12 mouse cellular contexts compared by ENCODE assay signal in genomic region chr12:69766185-69766904, GRCm38 (mm10). TPM values are rescaled to one million over a fixed set of nuclear protein-coding genes. Genes with fewer than 3 reads are reported as not detected.
DNase-seq lines count a peak whose midpoint lies in the region; ATAC-seq lines count a peak whose summit lies in the region.
"Had no signal": no experiment of that assay in that cellular context is flagged by ENCODE, and none has a peak within 500 bp of the region (broad histone marks: within the 10 kb centered on the region; RNA-seq: fewer than 3 reads in every experiment).

No protein-coding gene starts in this region.

- ATAC-seq in neural tube, embryonic 11.5 days (ENCODE audit: insufficient read depth, low FRiP score, low TSS enrichment), result peak; percentile 23; the same call in 1 of the 2 replicates
- peak; percentile 55 for ATAC-seq in neutrophil, adult 5-6 weeks (ENCODE audit: extremely low read depth, insufficient number of reproducible peaks, low FRiP score, poor library complexity, severe bottlenecking)
- ATAC-seq in megakaryocyte progenitor cell, adult 5-6 weeks (replicated peaks; ENCODE audit: poor library complexity), result no peak

- no peak overlapping the region for H3K27ac ChIP-seq in neural tube, embryonic 11.5 days (ENCODE audit: low read depth, low read length)
- H3K27ac ChIP-seq: embryonic facial prominence, embryonic 13.5 days; forebrain, embryonic 13.5 days had no signal

- WGBS in neural tube, embryonic 11.5 days, result 77% methylated on average over 10 of the region's 10 CpGs

- H3K4me2 ChIP-seq in neural tube, embryonic 11.5 days (ENCODE audit: low read depth), result no peak overlapping the region
- H3K4me2 ChIP-seq: embryonic facial prominence, embryonic 13.5 days had no signal

- peaks cover 7% of the 10 kb centered on the region for H3K4me1 ChIP-seq in neural tube, embryonic 11.5 days (ENCODE audit: control insufficient read depth, insufficient read depth, low read length)

- no peak overlapping the region for H3K4me3 ChIP-seq in neural tube, embryonic 11.5 days (ENCODE audit: low read depth, low read length)
- H3K4me3 ChIP-seq: embryonic facial prominence, embryonic 13.5 days; forebrain, embryonic 13.5 days had no signal

- no peak for DNase-seq in neural tube, embryonic 11.5 days (ENCODE audit: low spot score)
- no peak for DNase-seq in neural tube, embryonic 10.5 days (ENCODE audit: extremely low spot score, low spot score)
- DNase-seq in kidney, adult 18-20 months, result peak; percentile 67
- peak; percentile 77 for DNase-seq in kidney, postnatal 14 days
- no peak for DNase-seq in left cerebral cortex, adult 9 months (ENCODE audit: low spot score in 2 of 2)
- DNase-seq: cerebellum, postnatal 36 days; heart, postnatal 14 days; left cerebral cortex, postnatal 4 days had no signal

- no peaks in the 10 kb centered on the region for H3K27me3 ChIP-seq in neural tube, embryonic 11.5 days (ENCODE audit: control insufficient read depth, insufficient read depth, low read length)
- H3K27me3 ChIP-seq: embryonic facial prominence, embryonic 13.5 days; forebrain, embryonic 13.5 days had no signal

- no peaks in the 10 kb centered on the region for H3K36me3 ChIP-seq in neural tube, embryonic 11.5 days (ENCODE audit: control insufficient read depth, insufficient read depth, low read length)
- H3K36me3 ChIP-seq: embryonic facial prominence, embryonic 13.5 days had no signal

- no peak overlapping the region for H3K9ac ChIP-seq in neural tube, embryonic 11.5 days (ENCODE audit: low read length)
- H3K9ac ChIP-seq: embryonic facial prominence, embryonic 13.5 days; forebrain, embryonic 13.5 days had no signal

- no peaks in the 10 kb centered on the region for H3K9me3 ChIP-seq in neural tube, embryonic 11.5 days (ENCODE audit: control insufficient read depth, low read length)
- H3K9me3 ChIP-seq: embryonic facial prominence, embryonic 13.5 days; forebrain, embryonic 13.5 days had no signal

RNA-seq across cellular contexts. Expression of gene Cdkl1, which starts 24.7 kb away (rescaled TPM):
- 0.52 and 0.53 TPM in 2 replicates for polyA plus RNA-seq in neural tube, embryonic 11.5 days (2014; fragmentation: Nextera tagmentation; extraction: Ambion mirVana)
- total RNA-seq in neutrophil, adult 5-6 weeks (2017), result 12.0 and 18.6 TPM in 2 replicates
- total RNA-seq in megakaryocyte progenitor cell, adult 5-6 weeks (2015), result not detected in 2 replicates
- total RNA-seq in megakaryocyte progenitor cell, adult 5-6 weeks (2017), result not detected in 2 replicates

RNA-seq across cellular contexts. Expression of gene Atp5s, which starts 41.6 kb away (rescaled TPM):
- 21.1 and 24.0 TPM in 2 replicates for polyA plus RNA-seq in neural tube, embryonic 11.5 days (2014; fragmentation: Nextera tagmentation; extraction: Ambion mirVana)
- 6.8 and 11.5 TPM in 2 replicates for total RNA-seq in neutrophil, adult 5-6 weeks (2017)
- 21.3 and 31.6 TPM in 2 replicates for total RNA-seq in megakaryocyte progenitor cell, adult 5-6 weeks (2015)
- 8.9 and 15.1 TPM in 2 replicates for total RNA-seq in megakaryocyte progenitor cell, adult 5-6 weeks (2017)

RNA-seq across cellular contexts. Expression of gene L2hgdh, which starts 41.7 kb away (rescaled TPM):
- polyA plus RNA-seq in neural tube, embryonic 11.5 days (2014; fragmentation: Nextera tagmentation; extraction: Ambion mirVana), result 13.0 and 15.3 TPM in 2 replicates
- 3.6 and 5.4 TPM in 2 replicates for total RNA-seq in neutrophil, adult 5-6 weeks (2017)
- total RNA-seq in megakaryocyte progenitor cell, adult 5-6 weeks (2015), result 13.6 and 21.3 TPM in 2 replicates
- total RNA-seq in megakaryocyte progenitor cell, adult 5-6 weeks (2017), result 33.9 and 35.8 TPM in 2 replicates

Comparison
In these comparisons a context has a peak if more than half of its experiments do, and no peak if none do; other contexts are left out.
1. DNase-seq: peak in kidney, adult 18-20 months (single experiment) and kidney, postnatal 14 days (single experiment); none in neural tube, embryonic 11.5 days (single experiment), neural tube, embryonic 10.5 days (single experiment) and left cerebral cortex, adult 9 months (0 of 2).
2. RNA of gene Cdkl1, which starts 24.7 kb away (total RNA-seq): 12.0 to 18.6 TPM in neutrophil, adult 5-6 weeks; not detected in megakaryocyte progenitor cell, adult 5-6 weeks; every median in the first group is over 10 times any median in the second.